Mouse (Mus musculus) forebrain, embryonic 14.5 days (tissue): Measurements from ENCODE around the gene Ptrh2. TPM values are rescaled to one million over a fixed set of nuclear protein-coding genes. Genes with fewer than 3 reads are reported as not detected.

Experiments
- ATAC-seq: fragments of 200-750 bp; cut with Nextera tagmentation; 2 replicates; pipeline ENCODE4 v1.8.0; 2017; ENCODE audit warnings: mild to moderate bottlenecking, moderate library complexity
- DNase-seq: peaks from one replicate; pipeline ENCODE4 v3.0.0-alpha.2; 2015; ENCODE audit warnings: low spot score
- H3K27ac ChIP-seq: fragments of 300-500 bp; sonication (generic); 2 replicates; pipeline ENCODE4 v1.5.1; 2014; ENCODE audit warnings: low read depth, mild to moderate bottlenecking, control low read depth, low read length, moderate library complexity
- H3K27me3 ChIP-seq: fragments of 300-500 bp; sonication (generic); replicated peaks from 2 replicates; pipeline ENCODE4 v1.6.1; 2014; ENCODE audit warnings: low read length, control low read depth, mixed read lengths; ENCODE audit not compliant: control insufficient read depth, insufficient read depth
- H3K36me3 ChIP-seq: fragments of 300-500 bp; sonication (generic); 2 replicates; pipeline ENCODE4 v1.6.1; 2014; ENCODE audit warnings: low read length, control low read depth; ENCODE audit not compliant: control insufficient read depth, insufficient read depth
- H3K4me1 ChIP-seq: fragments of 300-500 bp; sonication (generic); 2 replicates; pipeline ENCODE4 v1.6.1; 2014; ENCODE audit warnings: antibody characterized with exemption, low read length, control low read depth; ENCODE audit not compliant: control insufficient read depth, insufficient read depth
- H3K4me2 ChIP-seq: fragments of 300-500 bp; sonication (generic); 2 replicates; pipeline ENCODE4 v1.6.1; 2014; ENCODE audit warnings: mild to moderate bottlenecking, control low read depth, low read length
- H3K4me3 ChIP-seq: fragments of 300-500 bp; sonication (generic); 2 replicates; pipeline ENCODE4 v1.5.1; 2014; ENCODE audit warnings: low read depth, low read length, control low read depth
- H3K9ac ChIP-seq: fragments of 300-500 bp; sonication (generic); 2 replicates; pipeline ENCODE4 v1.6.1; 2014; ENCODE audit warnings: mild to moderate bottlenecking, low read length, control low read depth, moderate library complexity
- H3K9me3 ChIP-seq: fragments of 300-500 bp; sonication (generic); replicated peaks from 2 replicates; pipeline ENCODE4 v1.6.1; 2016; ENCODE audit warnings: low read length, control low read depth, mixed read lengths; ENCODE audit not compliant: control insufficient read depth
- WGBS: fragments of 180-500 bp; shearing (Covaris S2); extraction: QIAGEN DNeasy Blood & Tissue Kit; methylation state at CpG from one replicate; pipeline ENCODE4 v1.1.7; 2014; 5-methylcytosine and 5-hydroxymethylcytosine counted together
- polyA plus RNA-seq: library from polyadenylated mRNA; unstranded; fragments of >200 nt; fragmentation: Nextera tagmentation; extraction: Ambion mirVana; gene quantifications from 2 replicates; pipeline ENCODE4 v1.2.1, GENCODE M21; 2014

Ptrh2 gene
- polyA plus RNA-seq, 1 experiment from 2014 or later = 38.1 TPM

DNA sequence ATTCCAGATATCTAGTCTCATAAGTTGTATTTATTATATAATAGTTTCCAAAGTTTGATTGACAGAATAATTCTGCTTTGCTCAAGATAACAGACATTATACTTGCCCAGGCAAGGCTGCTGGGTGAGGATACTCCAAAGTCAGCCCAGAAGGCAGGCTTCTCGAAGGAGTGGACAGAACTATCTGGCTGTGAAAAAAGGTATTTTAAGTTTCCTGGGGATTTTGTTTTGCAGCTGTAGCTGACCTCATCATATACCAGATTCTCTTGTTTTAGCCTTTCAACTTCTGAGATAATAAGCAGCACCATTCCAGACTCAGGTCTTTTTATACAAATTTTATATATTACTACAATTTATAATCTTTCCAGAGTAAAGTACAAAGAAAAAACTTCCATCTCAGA, 34.2 kb upstream of the Ptrh2 start:
- Histone ChIP-seq H3K27me3 (no peaks in the 10 kb centered on the region), H3K36me3 (no peaks in the 10 kb centered on the region), H3K9me3 (no peaks in the 10 kb centered on the region), H3K4me2 (no peak overlapping the region), H3K4me1 (no peaks in the 10 kb centered on the region), H3K27ac (no peak overlapping the region), H3K4me3 (no peak overlapping the region), H3K9ac (no peak overlapping the region)
- 90% methylated on average over 1 of the region's 1 CpGs for WGBS
- ATAC-seq (no peak), DNase-seq (no peak)

DNA sequence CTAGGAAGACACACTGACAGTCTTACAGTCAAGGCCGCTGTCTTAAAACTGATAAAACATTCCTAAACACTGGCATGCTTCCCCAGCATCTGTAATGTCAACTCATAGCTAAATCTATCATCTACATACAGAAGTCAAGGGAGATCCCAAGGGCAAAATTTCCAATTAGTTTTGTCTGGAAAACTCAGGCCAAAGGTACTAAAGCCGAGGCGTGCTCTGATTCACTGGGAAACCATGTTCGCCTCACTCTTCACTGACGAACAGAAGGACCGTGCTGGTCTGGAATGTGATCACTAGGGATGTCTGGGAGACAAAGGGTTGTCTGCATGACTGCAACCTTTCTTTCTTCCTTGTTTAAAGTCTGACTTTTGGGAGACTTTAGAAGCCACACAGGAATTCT, 33.1 kb upstream of the Ptrh2 start:
- Histone ChIP-seq H3K4me2 (no peak overlapping the region), H3K36me3 (no peaks in the 10 kb centered on the region), H3K27ac (no peak overlapping the region), H3K9me3 (no peaks in the 10 kb centered on the region), H3K4me1 (no peaks in the 10 kb centered on the region), H3K27me3 (no peaks in the 10 kb centered on the region), H3K9ac (no peak overlapping the region), H3K4me3 (no peak overlapping the region)
- DNase-seq (no peak), ATAC-seq (no peak)
- 69% methylated on average over 6 of the region's 6 CpGs for WGBS

DNA sequence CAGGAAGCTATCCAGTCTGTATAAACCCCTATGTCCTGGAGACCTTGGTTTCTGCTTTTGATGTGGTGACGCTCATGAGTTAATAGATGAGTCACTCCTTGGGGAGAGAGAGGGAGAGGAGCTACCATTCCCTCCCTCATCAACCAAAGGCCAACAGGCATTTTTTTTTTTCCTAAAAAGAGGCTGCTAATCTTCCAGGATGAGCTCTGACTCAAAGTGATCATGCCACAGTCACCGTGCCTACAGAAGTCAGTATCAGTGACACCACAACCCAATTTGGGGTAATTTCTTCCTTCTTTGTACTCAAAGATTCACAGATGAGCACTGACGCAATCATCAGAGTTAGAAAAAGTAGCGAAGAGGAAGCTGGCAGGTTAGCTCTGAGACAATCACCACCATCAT, 31.2 kb upstream of the Ptrh2 start:
- no peak overlapping the region for H3K9ac ChIP-seq
- DNase-seq (no peak), ATAC-seq (no peak)
- no peaks in the 10 kb centered on the region for H3K4me1 ChIP-seq
- no peak overlapping the region for H3K27ac ChIP-seq
- no peaks in the 10 kb centered on the region for H3K27me3 ChIP-seq
- no peaks in the 10 kb centered on the region for H3K36me3 ChIP-seq
- H3K9me3 ChIP-seq = no peaks in the 10 kb centered on the region
- no peak overlapping the region for H3K4me3 ChIP-seq
- 91% methylated on average over 4 of the region's 4 CpGs for WGBS
- H3K4me2 ChIP-seq = no peak overlapping the region

DNA sequence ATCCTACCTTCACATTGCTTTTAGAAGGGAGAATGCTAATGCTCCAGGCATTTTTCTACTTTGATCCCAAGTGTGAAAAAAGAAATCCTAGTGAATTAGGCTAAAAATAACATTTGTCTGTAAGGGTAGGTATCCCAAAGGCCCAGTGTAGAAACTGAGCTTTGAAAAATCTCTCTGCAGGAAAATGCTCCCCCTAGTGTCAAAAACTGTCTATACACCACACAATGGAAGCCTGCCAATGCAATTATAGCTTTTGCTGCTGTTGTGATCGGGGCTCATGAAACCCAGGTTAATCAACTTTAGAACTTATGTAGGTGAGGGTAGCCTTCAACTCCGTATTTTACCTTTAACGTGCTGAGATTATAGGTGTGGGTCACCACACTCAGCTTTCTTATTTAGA, 30.3 kb upstream of the Ptrh2 start:
- 44% methylated on average over 3 of the region's 3 CpGs for WGBS
- H3K9ac ChIP-seq = no peak overlapping the region
- no peaks in the 10 kb centered on the region for H3K9me3 ChIP-seq
- no peaks in the 10 kb centered on the region for H3K4me1 ChIP-seq
- no peak overlapping the region for H3K27ac ChIP-seq
- DNase-seq (peak; percentile 84), ATAC-seq (no peak)
- no peaks in the 10 kb centered on the region for H3K36me3 ChIP-seq
- H3K4me3 ChIP-seq = no peak overlapping the region
- H3K4me2 ChIP-seq = no peak overlapping the region
- no peaks in the 10 kb centered on the region for H3K27me3 ChIP-seq

DNA sequence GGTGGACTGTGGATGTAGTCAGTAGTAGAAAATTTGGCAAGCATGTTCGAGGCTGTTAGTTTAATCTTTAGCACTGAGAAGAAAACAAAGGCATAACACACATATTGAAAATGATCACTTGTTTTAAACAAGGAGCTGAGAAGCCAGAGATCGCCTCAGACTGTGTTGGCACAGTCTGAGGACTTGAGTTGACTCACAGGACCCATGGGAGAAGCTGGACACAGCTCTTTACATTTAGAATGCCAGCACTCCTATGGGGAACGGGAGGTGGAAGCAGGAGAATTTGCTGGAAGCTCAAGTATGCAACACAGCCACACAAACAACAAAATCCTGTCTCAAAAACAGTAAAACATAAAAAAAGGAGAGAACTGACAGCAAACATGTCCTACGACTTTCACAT, 29.7 kb upstream of the Ptrh2 start:
- DNase-seq (no peak), ATAC-seq (no peak)
- no peaks in the 10 kb centered on the region for H3K9me3 ChIP-seq
- H3K4me1 ChIP-seq = no peaks in the 10 kb centered on the region
- 91% methylated on average over 4 of the region's 4 CpGs for WGBS
- no peaks in the 10 kb centered on the region for H3K36me3 ChIP-seq
- no peak overlapping the region for H3K4me3 ChIP-seq
- no peak overlapping the region for H3K27ac ChIP-seq
- no peaks in the 10 kb centered on the region for H3K27me3 ChIP-seq
- H3K4me2 ChIP-seq = no peak overlapping the region
- no peak overlapping the region for H3K9ac ChIP-seq

DNA sequence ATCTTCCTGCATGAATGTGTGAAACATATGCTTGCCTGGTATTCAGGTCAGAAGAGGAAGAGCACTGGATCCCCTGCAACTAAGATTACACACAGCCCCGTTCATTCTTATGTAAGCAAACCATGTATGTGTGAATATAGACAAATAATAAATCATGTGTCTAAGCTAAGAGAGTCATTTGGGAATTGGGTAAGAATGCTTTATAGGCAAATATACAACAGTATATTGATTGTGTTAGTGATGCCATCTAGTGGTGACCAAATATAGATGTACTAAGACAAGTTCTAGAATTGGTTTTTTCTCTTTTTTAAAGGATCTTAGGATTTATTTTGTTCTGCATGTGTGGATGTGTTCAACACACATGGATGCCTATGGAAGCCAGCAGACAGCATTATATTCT, 28.1 kb upstream of the Ptrh2 start:
- ATAC-seq (no peak), DNase-seq (peak; percentile 69)
- H3K9ac ChIP-seq = no peak overlapping the region
- no peaks in the 10 kb centered on the region for H3K27me3 ChIP-seq
- no peak overlapping the region for H3K27ac ChIP-seq
- H3K4me3 ChIP-seq = no peak overlapping the region
- H3K4me1 ChIP-seq = no peaks in the 10 kb centered on the region
- WGBS = 86% methylated on average over 1 of the region's 1 CpGs
- no peaks in the 10 kb centered on the region for H3K9me3 ChIP-seq
- no peak overlapping the region for H3K4me2 ChIP-seq
- no peaks in the 10 kb centered on the region for H3K36me3 ChIP-seq

DNA sequence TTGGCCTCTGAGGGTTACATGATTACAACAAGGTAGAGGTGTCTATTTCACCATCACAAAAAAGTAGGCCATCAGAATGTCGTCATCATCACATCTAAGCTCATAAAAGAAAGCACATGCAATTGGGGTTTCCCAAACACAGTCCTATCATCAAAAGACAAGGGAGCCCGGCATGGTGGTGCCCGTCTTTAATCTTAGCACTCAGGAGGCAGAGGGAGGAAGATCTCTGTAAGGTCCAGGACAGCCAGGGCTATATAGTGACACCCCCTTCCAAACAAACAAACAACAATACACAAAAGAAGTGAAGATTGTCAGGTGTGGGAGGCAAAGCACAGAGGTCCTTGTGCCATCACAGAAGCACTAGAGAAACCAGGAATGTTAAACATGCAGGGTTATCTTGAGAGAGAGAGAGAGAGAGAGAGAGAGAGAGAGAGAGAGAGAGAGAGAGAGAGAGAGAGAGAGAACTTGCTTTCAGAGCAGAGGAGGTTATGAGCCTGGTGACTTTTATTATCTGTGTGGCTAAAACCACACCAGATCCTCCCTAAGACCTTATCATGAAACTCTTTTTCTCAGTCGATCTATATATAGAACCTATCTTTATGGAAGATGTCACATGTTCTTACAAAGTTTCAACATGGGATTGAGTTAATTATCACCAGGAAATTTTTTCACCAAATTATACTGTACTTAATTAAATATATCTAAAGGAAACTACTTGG, 26.8 kb upstream of the Ptrh2 start:
- DNase-seq (no peak), ATAC-seq (no peak)
- H3K4me3 ChIP-seq = no peak overlapping the region
- H3K9ac ChIP-seq = no peak overlapping the region
- peaks cover 4% of the 10 kb centered on the region for H3K36me3 ChIP-seq
- no peak overlapping the region for H3K27ac ChIP-seq
- no peaks in the 10 kb centered on the region for H3K9me3 ChIP-seq
- H3K4me2 ChIP-seq = no peak overlapping the region
- no peaks in the 10 kb centered on the region for H3K4me1 ChIP-seq
- 89% methylated on average over 4 of the region's 4 CpGs for WGBS
- H3K27me3 ChIP-seq = no peaks in the 10 kb centered on the region

DNA sequence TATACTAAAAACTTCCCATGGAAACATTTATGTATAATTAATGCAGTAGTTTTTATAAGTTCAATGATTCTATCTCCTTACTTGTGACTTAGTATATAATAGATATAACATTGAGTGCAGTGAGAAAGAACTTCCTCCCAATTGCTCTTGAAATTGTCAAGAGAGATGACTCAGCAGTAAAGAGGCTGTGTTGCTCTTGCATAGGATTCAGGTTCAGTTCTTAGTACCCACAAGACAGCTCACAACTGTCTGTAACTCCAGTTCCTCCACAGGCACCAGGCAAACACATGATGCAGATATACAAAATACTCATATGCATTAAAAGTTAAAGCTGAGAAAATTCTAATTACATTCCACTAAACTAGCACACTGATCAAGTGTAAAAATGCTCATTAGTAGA, 25.9 kb upstream of the Ptrh2 start:
- DNase-seq = no peak
- H3K4me2 ChIP-seq = no peak overlapping the region
- H3K4me3 ChIP-seq = no peak overlapping the region
- no peaks in the 10 kb centered on the region for H3K27me3 ChIP-seq
- no peak overlapping the region for H3K9ac ChIP-seq
- no peak for ATAC-seq
- H3K27ac ChIP-seq = no peak overlapping the region
- no peaks in the 10 kb centered on the region for H3K4me1 ChIP-seq
- peaks cover 11% of the 10 kb centered on the region for H3K36me3 ChIP-seq
- no peaks in the 10 kb centered on the region for H3K9me3 ChIP-seq

DNA sequence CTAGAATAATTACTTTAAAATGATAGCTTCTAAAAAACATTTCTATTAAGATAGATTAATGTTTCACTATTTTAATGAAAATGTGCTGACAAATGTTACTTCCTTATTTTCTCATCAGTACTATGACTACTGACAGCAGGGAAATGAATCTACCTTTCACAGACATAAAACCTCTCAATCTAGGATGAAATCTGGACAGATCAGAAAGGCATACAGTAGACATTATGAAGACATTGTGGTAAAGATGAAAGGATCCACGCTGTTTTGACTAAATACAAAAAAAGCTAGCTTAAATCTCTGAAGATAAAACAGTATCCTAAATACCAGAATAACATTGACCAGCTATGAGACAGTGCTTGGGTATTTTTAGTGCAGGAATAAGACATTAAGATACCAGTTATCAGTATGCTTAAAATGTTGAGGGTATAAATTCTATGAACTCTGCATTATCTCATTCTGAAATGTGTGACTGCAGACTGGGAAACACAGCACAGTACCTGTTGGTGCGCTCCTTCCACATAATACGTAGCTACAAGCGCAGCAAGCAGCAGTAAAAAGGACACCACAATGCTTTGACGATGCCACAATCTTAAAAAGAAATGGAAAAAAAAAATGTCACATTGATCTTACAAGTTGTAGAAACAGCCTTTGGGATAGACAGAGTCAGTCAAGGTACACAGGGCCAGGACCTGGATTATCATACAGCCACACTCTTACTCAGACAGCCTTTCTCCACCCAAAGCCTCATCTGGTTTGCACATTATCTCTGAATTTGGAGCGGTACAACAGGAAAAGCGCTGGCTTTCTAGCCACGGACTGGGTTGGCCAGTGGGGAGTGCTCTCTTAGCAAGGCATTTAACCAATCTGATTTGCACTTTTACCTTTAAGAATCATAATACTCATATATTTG, 20.5 kb upstream of the Ptrh2 start:
- no peak overlapping the region for H3K9ac ChIP-seq
- H3K4me3 ChIP-seq = no peak overlapping the region
- no peaks in the 10 kb centered on the region for H3K9me3 ChIP-seq
- peaks cover 32% of the 10 kb centered on the region for H3K36me3 ChIP-seq
- H3K27me3 ChIP-seq = no peaks in the 10 kb centered on the region
- ATAC-seq = no peak
- DNase-seq = no peak
- 94% methylated on average over 8 of the region's 8 CpGs for WGBS
- no peaks in the 10 kb centered on the region for H3K4me1 ChIP-seq
- no peak overlapping the region for H3K27ac ChIP-seq
- H3K4me2 ChIP-seq = no peak overlapping the region
